Mouse (Mus musculus): ENCODE results near the gene Mta1.
A peak's percentile ranks its signal among the peaks of the same experiment; 100 is the strongest.

The Mta1 gene

GRCm38 (mm10) chr12:113149341-113149740 is 51.3 kb downstream of the Mta1 start:
- DNase-seq (ENCODE audit: low read depth, low spot score): peak; percentile 53

DNA sequence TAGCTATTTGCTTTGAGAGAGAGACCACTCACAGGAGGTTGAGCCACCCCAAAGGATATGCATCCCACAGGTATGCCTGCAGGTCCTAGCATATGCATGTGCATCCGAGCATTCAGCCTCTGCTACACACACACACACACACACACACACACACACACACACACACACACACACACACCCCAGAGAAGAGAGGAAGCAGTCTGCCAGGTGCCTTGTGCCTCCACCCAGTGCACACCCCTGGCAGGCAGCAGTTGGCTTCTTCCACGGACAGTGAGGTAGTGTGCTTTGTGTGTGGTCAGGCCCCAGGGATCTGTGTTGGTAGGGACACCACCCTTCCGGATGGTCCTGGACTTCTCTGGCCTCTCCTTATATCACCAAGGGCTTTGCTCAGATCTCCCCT is 51.8 kb downstream of the Mta1 start:
- DNase-seq (ENCODE audit: low read depth, low spot score): no peak

DNA sequence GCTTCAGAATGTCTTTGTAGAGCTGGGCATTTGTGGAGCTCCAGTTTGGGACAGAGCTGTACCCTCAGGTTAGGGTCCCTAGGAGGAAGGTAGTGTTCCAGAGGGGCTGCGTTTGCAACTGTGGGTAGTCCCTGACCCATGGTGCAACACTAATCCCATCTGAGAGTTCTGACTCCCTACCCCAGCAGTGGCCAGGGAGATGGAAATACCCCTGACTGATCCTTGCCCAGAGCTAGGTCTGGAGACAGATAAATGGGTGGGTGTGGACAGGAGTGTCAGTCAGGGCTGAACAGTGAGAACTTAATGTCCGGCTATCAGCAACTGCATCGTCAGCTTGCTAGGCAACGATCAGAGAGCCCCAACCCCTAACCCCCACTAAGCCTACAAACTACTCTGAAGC is 52.5 kb downstream of the Mta1 start:
- no peak for DNase-seq (ENCODE audit: low read depth, low spot score)

DNA sequence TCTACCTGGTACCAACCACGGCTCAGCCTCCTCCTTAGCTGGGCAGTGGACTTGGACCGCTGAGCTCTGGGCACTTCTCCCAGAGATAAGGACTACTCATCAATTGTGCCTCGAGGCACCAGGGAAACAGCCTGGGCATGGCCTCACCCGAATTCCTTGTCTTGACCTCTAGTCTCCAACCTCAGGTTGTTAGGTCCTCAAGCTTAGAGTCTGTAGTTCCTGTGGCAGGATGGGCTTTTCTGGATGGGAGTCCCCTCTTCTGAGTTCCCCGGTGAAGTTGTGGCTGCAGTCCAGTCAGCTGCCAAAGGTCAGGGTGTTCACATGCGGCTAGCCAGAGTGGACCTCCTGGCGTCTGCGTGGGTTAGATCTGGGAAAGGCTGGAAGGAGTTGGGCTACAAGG is 53.0 kb downstream of the Mta1 start:
- DNase-seq (ENCODE audit: low read depth, low spot score): peak; percentile 35

GRCm38 (mm10) chr12:113151661-113152271 is 53.7 kb downstream of the Mta1 start:
- no peak for DNase-seq (ENCODE audit: low read depth, low spot score)

DNA sequence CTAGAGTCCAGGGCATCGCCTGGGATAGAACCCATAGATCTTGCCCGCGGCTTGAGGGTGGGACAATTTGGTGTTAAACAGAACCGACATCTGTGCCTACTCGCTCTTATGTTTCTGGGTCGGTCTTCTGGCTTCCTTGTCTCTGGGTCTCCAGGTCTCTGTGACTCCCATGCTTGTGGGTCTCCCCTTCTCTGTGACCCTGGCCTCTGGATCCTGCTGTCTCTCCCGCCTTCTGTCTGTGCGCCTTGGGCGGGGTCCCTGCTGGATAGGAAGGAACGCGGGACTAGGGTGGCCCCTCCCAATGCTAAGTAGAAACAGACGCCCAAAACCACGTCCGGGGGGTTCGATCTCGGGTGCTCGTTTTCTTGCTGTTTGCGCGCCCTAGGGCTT is 54.2 kb downstream of the Mta1 start:
- no peak for DNase-seq (ENCODE audit: low read depth, low spot score)

DNA sequence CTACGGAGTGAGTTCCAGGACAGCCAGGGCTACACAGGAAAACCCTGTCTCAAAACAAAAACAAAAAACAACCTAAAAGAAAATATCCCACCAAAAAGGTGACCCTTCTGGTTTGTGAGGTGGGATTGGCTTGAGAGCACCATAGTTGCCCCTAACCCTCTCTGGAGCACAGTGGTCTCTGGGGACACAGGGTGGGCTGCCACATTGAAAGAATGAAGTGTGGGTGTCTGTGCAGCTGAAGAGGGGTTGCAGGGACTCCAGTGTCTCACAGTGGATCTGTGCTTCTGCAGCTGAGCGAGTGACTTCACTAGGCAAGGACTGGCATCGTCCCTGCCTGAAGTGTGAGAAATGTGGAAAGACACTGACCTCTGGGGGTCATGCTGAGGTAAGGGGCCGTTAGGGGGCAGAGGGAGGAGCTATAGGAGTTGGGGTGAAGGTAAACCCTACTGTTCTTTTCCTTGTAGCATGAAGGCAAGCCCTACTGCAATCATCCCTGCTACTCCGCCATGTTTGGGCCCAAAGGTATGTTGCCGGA is 55.0 kb downstream of the Mta1 start:
- DNase-seq (ENCODE audit: low read depth, low spot score): no peak

- no peak for DNase-seq (ENCODE audit: low read depth, low spot score)
These were observed 55.9 kb downstream of the Mta1 start for GRCm38 (mm10) chr12:113153971-113154370.

DNA sequence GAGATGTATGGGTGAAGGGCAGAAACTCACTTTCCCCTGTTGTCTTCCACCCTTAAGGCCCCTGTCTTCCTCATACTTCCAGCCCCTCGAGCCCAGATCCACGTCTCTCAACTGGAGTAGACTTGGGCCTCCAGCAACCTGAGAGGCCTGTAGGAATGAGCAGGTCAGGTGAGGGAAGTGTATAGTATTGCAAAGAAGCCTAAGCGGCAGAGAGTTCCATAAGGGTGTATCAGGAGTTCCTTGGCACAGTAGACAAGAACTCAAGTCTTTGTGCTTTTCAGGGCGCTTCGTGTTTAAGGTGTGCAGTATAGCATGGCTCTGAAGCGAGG is 56.6 kb downstream of the Mta1 start:
- DNase-seq (ENCODE audit: low read depth, low spot score): no peak

DNA sequence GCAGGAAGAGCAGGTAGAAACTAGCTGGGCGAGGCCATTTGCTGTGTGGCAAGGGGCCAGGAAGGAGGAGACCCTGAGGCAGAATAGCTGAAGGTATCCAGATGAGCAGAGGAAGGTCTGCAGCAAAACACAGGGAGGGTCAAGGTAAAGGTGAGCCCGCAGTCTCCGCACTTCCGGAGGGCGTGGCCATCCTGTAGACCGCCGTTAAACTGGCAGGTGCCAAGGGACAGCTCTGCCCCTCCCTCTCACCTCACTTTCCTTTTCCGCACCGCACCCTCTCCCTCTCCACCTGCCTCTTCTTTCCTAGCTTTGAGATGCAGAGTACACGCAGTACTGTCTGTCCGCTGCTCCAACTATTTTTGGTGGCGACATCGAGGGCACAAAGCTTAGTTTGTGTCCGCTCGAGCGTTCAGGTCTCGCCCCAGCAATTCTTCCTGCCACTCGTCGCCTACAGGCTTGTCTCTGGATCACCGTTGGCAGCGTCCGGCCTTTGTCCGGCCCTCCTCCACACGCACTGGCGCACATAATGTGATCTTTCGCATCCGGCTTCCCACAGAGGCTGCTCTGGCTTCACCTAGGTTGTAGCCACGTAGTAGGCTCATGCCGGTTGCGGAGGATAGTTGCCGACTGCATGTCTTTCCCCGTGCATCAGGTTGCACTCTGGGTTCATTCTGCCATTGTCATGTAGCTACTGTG is 57.1 kb downstream of the Mta1 start:
- DNase-seq (ENCODE audit: low read depth, low spot score): no peak

DNA sequence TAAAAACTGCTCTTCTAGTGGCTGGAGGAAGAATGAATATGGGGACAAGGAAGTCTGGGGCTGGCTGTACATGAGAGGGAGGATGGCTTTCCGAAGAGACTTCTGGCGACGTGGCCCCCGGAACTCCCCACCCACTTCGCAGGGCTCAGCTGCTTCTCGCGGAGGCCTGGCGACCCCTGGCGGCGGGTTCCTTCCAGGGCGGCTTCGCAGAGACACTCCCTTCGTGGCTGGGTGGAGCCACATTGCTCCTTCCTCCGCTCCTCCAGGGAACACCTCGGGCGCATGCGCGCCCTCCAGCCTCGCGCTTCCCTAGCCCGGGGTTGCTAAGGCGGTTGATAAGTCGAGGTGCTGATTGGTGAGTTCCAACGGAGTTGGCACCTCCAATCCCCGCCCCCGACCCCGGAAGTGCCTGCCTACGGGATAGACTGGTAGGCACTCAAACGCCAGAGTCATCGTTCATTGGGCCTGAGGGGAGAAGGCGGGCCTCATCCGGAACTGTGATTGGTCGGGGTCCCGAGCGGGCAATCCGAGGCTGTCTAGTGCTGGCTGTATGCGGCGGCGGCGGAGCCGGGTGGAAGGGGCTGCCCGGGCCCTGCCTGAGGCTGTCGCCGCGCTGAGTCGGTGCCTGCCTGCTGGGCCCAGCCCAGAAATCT is 57.9 kb downstream of the Mta1 start, which contains the start of gene Tedc1:
TSS of gene Tedc1 (plus strand) at position 535 of the 653 bp plus-strand sequence.
- peak; percentile 99 for DNase-seq (ENCODE audit: low read depth, low spot score)

- DNase-seq (ENCODE audit: low read depth, low spot score): peak; percentile 36
These were observed 58.5 kb downstream of the Mta1 start for GRCm38 (mm10) chr12:113156540-113156929.

DNA sequence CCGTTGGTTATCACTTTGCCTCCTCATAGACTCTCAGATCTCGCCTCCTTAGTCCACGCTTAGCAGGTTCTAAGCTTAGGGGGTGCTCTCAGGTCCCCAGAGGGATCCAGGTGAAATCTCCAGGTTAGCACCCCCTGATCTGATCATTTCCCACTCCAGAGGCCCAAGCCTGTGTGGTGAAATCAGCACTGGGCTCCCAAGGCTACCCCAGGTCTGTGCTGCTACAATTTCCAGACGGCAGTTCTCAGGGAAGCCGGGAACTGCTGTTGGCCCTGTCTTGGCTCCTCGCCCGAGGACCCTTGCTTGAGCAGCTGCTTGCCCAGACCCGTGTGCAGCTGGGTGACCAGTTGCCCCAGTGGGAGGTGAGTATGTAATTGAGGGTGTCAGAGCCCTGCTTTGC is 58.9 kb downstream of the Mta1 start:
- DNase-seq (ENCODE audit: low read depth, low spot score): no peak

- no peak for DNase-seq (ENCODE audit: low read depth, low spot score)
These were observed 59.4 kb downstream of the Mta1 start for GRCm38 (mm10) chr12:113157521-113157920.

DNA sequence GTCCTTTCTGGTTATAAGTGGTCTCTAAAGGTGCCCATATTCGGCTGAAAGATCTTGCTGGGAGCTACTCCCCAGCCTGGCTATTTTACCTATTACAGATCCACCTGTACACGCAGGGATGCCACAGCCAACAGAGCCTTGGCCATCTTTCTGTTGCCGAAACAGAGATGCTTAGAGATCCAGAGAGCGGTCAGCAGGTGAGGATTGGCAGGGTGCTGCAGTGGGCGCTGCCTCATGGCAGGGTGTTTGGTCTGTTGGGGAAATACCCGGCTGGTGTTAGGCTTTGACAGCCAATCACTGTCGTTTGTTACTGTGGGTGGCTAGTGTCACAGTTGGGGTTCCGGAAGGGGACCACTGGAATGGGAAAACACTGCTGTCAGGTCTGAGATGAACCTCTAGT is 59.9 kb downstream of the Mta1 start:
- no peak for DNase-seq (ENCODE audit: low read depth, low spot score)

DNA sequence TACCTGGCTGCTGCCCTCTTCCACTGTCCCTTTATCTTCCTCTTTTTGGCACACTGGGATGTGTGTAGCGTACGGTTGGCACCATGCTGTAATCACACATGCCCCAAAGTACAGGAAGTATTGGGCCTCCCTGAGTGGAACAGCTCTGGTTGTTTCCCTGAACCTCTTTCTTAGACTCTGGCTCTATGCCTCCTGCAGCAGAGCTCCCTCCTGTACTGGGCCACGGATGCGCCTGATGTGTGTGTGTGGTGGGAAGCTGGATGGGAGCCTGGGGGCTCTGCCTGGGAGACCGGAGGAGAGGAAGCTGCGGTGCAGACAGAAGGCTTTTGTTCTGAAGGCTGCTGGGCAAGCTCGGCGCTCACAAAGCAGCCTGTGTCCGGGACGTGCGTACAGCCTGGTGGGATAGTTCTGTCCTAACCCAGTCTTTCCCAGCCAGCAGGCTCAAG is 65.5 kb downstream of the Mta1 start:
- no peak for DNase-seq (ENCODE audit: low read depth, low spot score)

GRCm38 (mm10) chr12:113168031-113168536 is 70.0 kb downstream of the Mta1 start:
- no peak for DNase-seq (ENCODE audit: low read depth, low spot score)

- peak; percentile 63 for DNase-seq (ENCODE audit: low read depth, low spot score)
These were observed 79.1 kb downstream of the Mta1 start for GRCm38 (mm10) chr12:113176960-113177725.

DNA sequence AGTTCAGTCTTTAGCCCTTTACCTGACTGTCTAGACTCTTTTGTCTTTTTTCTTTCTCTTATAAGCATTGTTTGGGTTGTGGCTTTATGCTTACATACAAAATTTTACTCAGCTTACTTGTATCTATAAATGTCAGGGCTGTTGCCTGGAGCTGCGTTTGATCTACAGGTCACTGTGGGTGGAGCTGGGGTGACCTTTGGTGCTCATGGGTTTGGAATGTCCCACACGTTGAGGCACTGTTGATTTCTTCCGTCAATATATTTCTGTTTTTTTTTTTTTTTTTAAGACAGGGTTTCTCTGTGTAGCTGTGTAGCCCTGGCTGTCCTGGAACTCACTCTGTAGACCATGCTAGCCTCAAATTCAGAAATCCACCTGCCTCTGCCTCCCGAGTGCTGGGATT is 82.9 kb downstream of the Mta1 start:
- DNase-seq (ENCODE audit: low read depth, low spot score): peak; percentile 35

- peak; percentile 6 for DNase-seq (ENCODE audit: low read depth, low spot score)
These were observed 86.9 kb downstream of the Mta1 start for GRCm38 (mm10) chr12:113184945-113185344.

- peak; percentile 5 for DNase-seq (ENCODE audit: low read depth, low spot score)
These were observed 87.6 kb downstream of the Mta1 start, which contains the start of gene Tmem121 for GRCm38 (mm10) chr12:113185442-113186291. Gene Tmem121, plus strand, starts transcription at chr12:113185930.

Measured in 3T3-L1 (cell line).